Mouse (Mus musculus) forebrain, embryonic 11.5 days (tissue): Measurements from ENCODE around the gene Usp2. TPM values are rescaled to one million over a fixed set of nuclear protein-coding genes. Genes with fewer than 3 reads are reported as not detected.

Experiments used
- ATAC-seq: fragments of 200-750 bp; cut with Nextera tagmentation; replicated peaks from 2 replicates; pipeline ENCODE4 v1.8.0; 2017; ENCODE audit warnings: moderate TSS enrichment; ENCODE audit not compliant: low FRiP score
- DNase-seq: peaks from one replicate; pipeline ENCODE4 v3.0.0-alpha.2; 2017; ENCODE audit warnings: low spot score
- H3K27ac ChIP-seq: fragments of 300-500 bp; sonication (generic); 2 replicates; pipeline ENCODE4 v1.5.1; 2014; ENCODE audit warnings: low read depth, low read length
- H3K27me3 ChIP-seq: fragments of 300-500 bp; sonication (generic); 2 replicates; pipeline ENCODE4 v1.6.1; 2014; ENCODE audit warnings: mild to moderate bottlenecking, low read length, mixed read lengths; ENCODE audit not compliant: control insufficient read depth, insufficient read depth
- H3K36me3 ChIP-seq: fragments of 300-500 bp; sonication (generic); 2 replicates; pipeline ENCODE4 v1.6.1; 2014; ENCODE audit warnings: mild to moderate bottlenecking, low read length, moderate library complexity, mixed read lengths; ENCODE audit not compliant: control insufficient read depth, insufficient read depth
- H3K4me1 ChIP-seq: fragments of 300-500 bp; sonication (generic); replicated peaks from 2 replicates; pipeline ENCODE4 v1.6.1; 2014; ENCODE audit warnings: low read length, mixed read lengths; ENCODE audit not compliant: control insufficient read depth, insufficient read depth
- H3K4me2 ChIP-seq: fragments of 300-500 bp; sonication (generic); 2 replicates; pipeline ENCODE4 v1.6.1; 2014; ENCODE audit warnings: low read depth, mild to moderate bottlenecking, low read length, moderate library complexity, mixed read lengths; ENCODE audit not compliant: severe bottlenecking
- H3K4me3 ChIP-seq: fragments of 300-500 bp; sonication (generic); 2 replicates; pipeline ENCODE4 v1.5.1; 2014; ENCODE audit warnings: low read depth, low read length
- H3K9ac ChIP-seq: fragments of 300-500 bp; sonication (generic); 2 replicates; pipeline ENCODE4 v1.6.1; 2014; ENCODE audit warnings: low read length
- H3K9me3 ChIP-seq: fragments of 300-500 bp; sonication (generic); 2 replicates; pipeline ENCODE4 v1.6.1; 2016; ENCODE audit warnings: low read length, mixed read lengths; ENCODE audit not compliant: control insufficient read depth
- WGBS: fragments of 180-500 bp; shearing (Covaris S2); extraction: QIAGEN DNeasy Blood & Tissue Kit; methylation state at CpG from one replicate; pipeline ENCODE4 v1.1.7; 2014; 5-methylcytosine and 5-hydroxymethylcytosine counted together
- polyA plus RNA-seq: library from polyadenylated mRNA; unstranded; fragments of >200 nt; fragmentation: Nextera tagmentation; extraction: Ambion mirVana; gene quantifications from 2 replicates; pipeline ENCODE4 v1.2.1, GENCODE M21; 2014

The Usp2 gene
- polyA plus RNA-seq, 1 experiment from 2014 or later = 12.7 TPM

DNA sequence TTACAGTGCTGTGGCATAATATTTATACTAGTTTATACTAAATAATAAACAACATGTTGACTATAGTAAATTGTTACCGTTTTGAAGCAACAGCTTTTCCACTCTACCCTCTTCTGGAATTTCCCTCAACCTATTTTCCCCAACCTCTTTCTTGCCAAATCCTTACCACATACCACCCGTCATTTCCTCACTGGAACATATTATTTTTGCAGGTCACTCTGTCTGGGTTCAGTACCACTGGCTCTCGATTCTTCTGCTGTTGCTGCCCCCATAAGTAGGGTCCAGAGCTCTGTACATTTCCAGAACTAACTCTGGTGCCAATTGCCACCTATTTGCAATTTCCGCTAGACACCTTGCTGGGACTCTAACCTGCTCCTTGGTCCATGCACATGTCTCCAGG, 34.9 kb upstream of the Usp2 start:
- DNase-seq (no peak), ATAC-seq (no peak)
- Histone ChIP-seq H3K4me3 (no peak overlapping the region), H3K9me3 (no peaks in the 10 kb centered on the region), H3K4me1 (no peaks in the 10 kb centered on the region), H3K36me3 (no peaks in the 10 kb centered on the region), H3K4me2 (no peak overlapping the region), H3K27ac (no peak overlapping the region), H3K9ac (no peak overlapping the region), H3K27me3 (no peaks in the 10 kb centered on the region)
- WGBS = 85% methylated on average over 4 of the region's 4 CpGs

GRCm38 (mm10) chr9:44033317-44033716, 33.5 kb upstream of the Usp2 start:
- Histone ChIP-seq H3K4me3 (no peak overlapping the region), H3K27ac (no peak overlapping the region), H3K4me1 (no peaks in the 10 kb centered on the region), H3K27me3 (no peaks in the 10 kb centered on the region), H3K4me2 (no peak overlapping the region), H3K36me3 (no peaks in the 10 kb centered on the region), H3K9ac (no peak overlapping the region), H3K9me3 (no peaks in the 10 kb centered on the region)
- WGBS = 96% methylated on average over 5 of the region's 5 CpGs
- no peak for ATAC-seq
- DNase-seq = no peak

DNA sequence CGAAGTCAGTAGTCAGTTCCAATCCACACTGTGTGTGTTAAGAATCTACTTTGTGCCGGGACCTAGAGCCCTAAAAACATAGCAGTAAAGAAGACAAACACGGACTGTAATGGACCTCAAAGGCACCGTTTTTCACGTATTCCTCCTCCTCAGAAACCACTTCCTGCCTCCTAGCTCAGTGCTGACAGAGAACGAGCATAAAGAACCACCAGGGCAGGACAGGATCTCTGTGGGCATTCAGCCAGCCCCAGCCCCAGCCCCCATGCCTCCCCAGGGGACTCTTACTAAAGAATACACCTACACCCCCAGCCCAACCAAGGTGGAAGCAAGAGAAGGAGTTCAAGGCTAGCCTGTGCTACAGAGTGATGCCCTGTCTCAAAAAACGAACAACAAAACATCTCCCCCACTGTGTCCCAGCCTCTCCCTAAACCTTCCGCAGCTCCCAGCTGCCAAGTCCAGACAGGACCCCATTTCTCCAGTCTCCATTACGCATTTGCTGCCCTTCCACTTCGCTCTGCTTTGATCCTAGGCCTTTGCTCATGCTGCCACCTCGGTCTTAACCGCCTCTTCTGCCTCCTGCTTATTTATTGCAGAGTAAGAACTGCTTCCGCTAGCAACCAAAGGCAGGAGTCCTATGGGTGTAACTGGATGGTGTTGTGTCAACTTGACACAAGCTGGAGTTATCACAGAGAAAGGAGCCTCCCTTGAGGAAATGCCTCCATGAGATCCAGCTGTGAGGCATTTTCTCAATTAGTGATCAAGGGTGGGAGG, 32.7 kb upstream of the Usp2 start:
- Histone ChIP-seq H3K27ac (no peak overlapping the region), H3K36me3 (no peaks in the 10 kb centered on the region), H3K4me2 (no peak overlapping the region), H3K4me1 (no peaks in the 10 kb centered on the region), H3K27me3 (no peaks in the 10 kb centered on the region), H3K9ac (no peak overlapping the region), H3K4me3 (no peak overlapping the region), H3K9me3 (no peaks in the 10 kb centered on the region)
- 76% methylated on average over 13 of the region's 13 CpGs for WGBS
- no peak for DNase-seq
- no peak for ATAC-seq

DNA sequence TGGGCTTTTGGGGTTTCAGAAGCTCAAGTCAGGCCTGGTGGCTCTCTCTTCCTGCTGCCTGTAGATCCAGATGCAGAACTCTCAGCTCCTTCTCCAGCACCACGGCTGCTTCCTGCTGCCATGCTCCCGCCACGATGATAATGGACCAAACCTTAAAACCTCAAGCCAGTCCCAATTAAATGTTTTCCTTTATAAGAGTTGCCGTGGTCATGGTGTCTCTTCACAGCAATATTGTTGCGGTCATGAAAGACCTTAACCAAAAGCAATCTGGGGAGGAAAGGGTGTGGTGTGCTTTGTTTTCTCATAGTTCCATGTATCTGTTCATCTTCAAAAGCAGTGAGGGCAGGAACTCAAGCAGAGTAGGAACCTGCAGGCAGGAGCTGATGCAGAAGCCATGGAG, 29.7 kb upstream of the Usp2 start:
- H3K9ac ChIP-seq = no peak overlapping the region
- 92% methylated on average over 5 of the region's 5 CpGs for WGBS

GRCm38 (mm10) chr9:44041511-44042395, 25.1 kb upstream of the Usp2 start:
- Histone ChIP-seq H3K36me3 (no peaks in the 10 kb centered on the region), H3K4me1 (peaks cover 10% of the 10 kb centered on the region), H3K9me3 (no peaks in the 10 kb centered on the region), H3K4me3 (no peak overlapping the region), H3K27me3 (peaks cover 32% of the 10 kb centered on the region), H3K4me2 (no peak overlapping the region), H3K27ac (no peak overlapping the region), H3K9ac (no peak overlapping the region)
- WGBS = 64% methylated on average over 7 of the region's 7 CpGs
- ATAC-seq (no peak), DNase-seq (no peak)

More for the DNA sequence above, 29.7 kb upstream of the Usp2 start:
- Histone ChIP-seq H3K4me1 (no peaks in the 10 kb centered on the region), H3K27ac (no peak overlapping the region), H3K4me2 (no peak overlapping the region), H3K36me3 (no peaks in the 10 kb centered on the region), H3K9me3 (no peaks in the 10 kb centered on the region), H3K4me3 (no peak overlapping the region), H3K27me3 (peaks cover 4% of the 10 kb centered on the region)
- DNase-seq (no peak), ATAC-seq (no peak)

DNA sequence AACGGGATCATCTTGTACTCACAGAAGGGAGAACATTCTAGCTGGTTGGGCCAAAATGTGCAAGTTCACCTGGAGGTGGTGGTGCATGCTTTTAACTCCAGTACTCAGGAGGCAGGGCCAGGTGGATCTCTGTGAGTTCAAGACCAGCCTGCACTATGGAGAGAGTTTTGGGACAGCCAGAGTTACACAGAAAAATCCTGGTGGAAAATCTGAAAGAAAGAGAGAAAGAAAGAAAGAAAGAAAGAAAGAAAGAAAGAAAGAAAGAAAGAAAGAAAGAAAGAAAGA, 24.5 kb upstream of the Usp2 start:
- no peak overlapping the region for H3K4me3 ChIP-seq
- no peaks in the 10 kb centered on the region for H3K9me3 ChIP-seq
- H3K27ac ChIP-seq = no peak overlapping the region
- peaks cover 32% of the 10 kb centered on the region for H3K27me3 ChIP-seq
- WGBS = 95% methylated on average over 1 of the region's 1 CpGs
- H3K36me3 ChIP-seq = no peaks in the 10 kb centered on the region
- H3K4me2 ChIP-seq = no peak overlapping the region
- peaks cover 10% of the 10 kb centered on the region for H3K4me1 ChIP-seq
- no peak overlapping the region for H3K9ac ChIP-seq
- ATAC-seq = no peak
- no peak for DNase-seq

DNA sequence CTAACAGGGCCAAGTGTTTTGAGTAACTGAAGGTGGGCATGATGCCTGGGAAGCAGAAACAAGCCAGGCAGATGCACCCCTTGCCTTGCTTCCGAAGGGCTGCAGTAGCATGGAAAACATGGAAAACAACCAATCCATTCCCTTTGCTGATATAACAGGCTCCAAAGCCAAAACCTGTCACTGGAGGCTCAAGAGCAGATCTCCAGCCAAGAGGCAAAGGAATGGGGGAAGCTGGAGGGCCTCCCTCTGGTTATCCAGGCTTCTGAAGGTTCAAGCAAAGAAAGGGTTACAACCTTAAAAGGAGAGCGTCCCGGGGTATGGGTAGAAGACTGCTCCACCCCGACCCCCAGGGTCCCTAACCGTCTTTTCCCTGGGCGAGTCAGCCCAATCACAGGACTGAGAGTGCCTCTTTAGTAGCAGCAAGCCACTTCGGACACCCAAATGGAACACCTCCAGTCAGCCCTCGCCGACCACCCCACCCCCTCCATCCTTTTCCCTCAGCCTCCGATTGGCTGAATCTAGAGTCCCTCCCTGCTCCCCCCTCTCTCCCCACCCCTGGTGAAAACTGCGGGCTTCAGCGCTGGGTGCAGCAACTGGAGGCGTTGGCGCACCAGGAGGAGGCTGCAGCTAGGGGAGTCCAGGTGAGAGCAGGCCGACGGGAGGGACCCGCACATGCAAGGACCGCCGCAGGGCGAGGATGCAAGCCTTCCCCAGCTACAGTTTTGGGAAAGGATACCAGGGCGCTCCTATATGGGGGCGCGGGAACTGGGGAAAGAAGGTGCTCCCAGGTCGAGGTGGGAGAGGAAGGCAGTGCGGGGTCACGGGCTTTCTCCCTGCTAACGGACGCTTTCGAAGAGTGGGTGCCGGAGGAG, 23.7 kb upstream of the Usp2 start, which contains the start of gene Thy1:
TSS of gene Thy1 (plus strand) at position 549 of the 872 bp plus-strand sequence.
- Histone ChIP-seq H3K27ac (no peak within 1 kb of the TSS), H3K4me2 (peak within 1 kb of the TSS; percentile 53), H3K36me3 (no peaks in the 10 kb centered on the region), H3K27me3 (peaks cover 32% of the 10 kb centered on the region), H3K4me3 (peak within 1 kb of the TSS; percentile 24), H3K4me1 (peaks cover 10% of the 10 kb centered on the region), H3K9ac (peak within 1 kb of the TSS; percentile 12), H3K9me3 (no peaks in the 10 kb centered on the region)
- ATAC-seq = no peak
- DNase-seq = peak; percentile 55
- WGBS = 1% methylated on average over 30 of the region's 30 CpGs

GRCm38 (mm10) chr9:44043708-44044425, 23.0 kb upstream of the Usp2 start:
- Histone ChIP-seq H3K9me3 (no peaks in the 10 kb centered on the region), H3K27ac (no peak overlapping the region), H3K4me3 (peak overlapping the region; percentile 24), H3K36me3 (no peaks in the 10 kb centered on the region), H3K9ac (peak overlapping the region; percentile 12; the same call in 1 of the 2 replicates), H3K4me1 (peaks cover 10% of the 10 kb centered on the region), H3K4me2 (peak overlapping the region; percentile 53), H3K27me3 (peaks cover 32% of the 10 kb centered on the region)
- ATAC-seq (no peak), DNase-seq (no peak)
- 3% methylated on average over 23 of the region's 23 CpGs for WGBS
